Mouse (Mus musculus) sigmoid colon, adult 10 weeks (tissue): ENCODE measurements around the gene Rab35. TPM values are rescaled to one million over a fixed set of nuclear protein-coding genes. Genes with fewer than 3 reads are reported as not detected.

Experiments
- polyA plus RNA-seq: library from polyadenylated mRNA; stranded (reverse); fragments of 350-450 nt; fragmentation: Illumina TruSeq; extraction: RNeasy Lipid Tissue Mini Kit (QIAGEN cat#74804); gene quantifications from one replicate; pipeline ENCODE4 v1.2.3, GENCODE M21; 2014; ENCODE audit warnings: low read depth, low replicate concordance

Gene Rab35
- polyA plus RNA-seq, result 18.5 TPM

DNA sequence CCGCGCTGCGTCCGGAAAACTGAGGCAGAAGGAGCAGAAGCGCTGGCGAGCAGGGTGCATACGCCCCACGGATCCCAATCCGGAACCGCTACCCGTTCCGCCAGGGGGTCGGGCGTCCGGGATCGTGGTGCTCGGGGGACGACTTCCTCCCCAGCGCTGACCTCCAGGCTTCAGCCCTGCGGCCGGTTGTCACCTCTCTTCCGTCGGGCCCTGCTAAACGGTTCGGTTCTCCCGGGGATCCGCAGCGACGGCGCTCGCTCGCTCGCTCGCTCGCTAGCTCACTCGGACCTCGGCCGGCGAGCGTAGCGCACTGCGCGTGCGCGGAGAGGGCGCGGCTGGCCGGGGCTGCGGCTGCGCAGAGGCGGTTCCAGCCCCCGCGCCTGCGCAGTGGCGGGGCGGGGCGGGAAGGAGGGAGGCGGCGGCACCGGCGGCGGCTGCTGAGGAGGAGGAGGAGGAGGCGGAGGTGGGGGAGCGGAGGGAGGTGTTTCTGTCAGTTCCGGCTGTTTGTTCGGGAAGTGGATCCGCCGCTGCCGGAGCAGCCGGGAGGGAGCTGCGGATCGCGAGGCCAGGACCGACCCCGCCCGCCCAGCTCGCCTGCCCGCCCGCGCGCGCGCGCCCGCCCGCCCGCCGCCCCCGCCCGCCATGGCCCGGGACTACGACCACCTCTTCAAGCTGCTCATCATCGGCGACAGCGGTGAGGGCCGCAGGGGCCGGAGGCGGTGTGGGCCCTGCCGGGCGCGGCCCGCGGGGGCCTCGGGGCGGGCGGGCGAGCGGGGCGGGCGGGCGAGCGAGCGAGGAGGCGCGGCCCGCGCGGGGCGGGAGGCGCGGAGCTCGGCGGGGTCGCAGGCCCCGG lies at the start of gene Rab35:
Gene Rab35 (plus strand): TSS at position 404 of the 853 bp plus-strand sequence.

Other genes with a start within 250 kb of the Rab35 start
- gene Msi1, start 202.3 kb upstream of the Rab35 start, polyA plus RNA-seq, result 0.63 TPM
- not detected for gene Pla2g1b, start 165.6 kb upstream of the Rab35 start, polyA plus RNA-seq
- 9.2 TPM for gene Sirt4, start 147.2 kb upstream of the Rab35 start, polyA plus RNA-seq
- 12.3 TPM for gene Pxn, start 125.2 kb upstream of the Rab35 start, polyA plus RNA-seq
- 53.0 TPM for gene Rplp0, start 72.4 kb upstream of the Rab35 start, polyA plus RNA-seq
- gene Gcn1l1, start 66.7 kb upstream of the Rab35 start, polyA plus RNA-seq, result 1.8 TPM
- gene Bicdl1, start 99.7 kb downstream of the Rab35 start, polyA plus RNA-seq, result 0.76 TPM
- 2.7 TPM for gene Cit, start 213.4 kb downstream of the Rab35 start, polyA plus RNA-seq